Mouse (Mus musculus) embryonic fibroblast, embryonic 13.5 days (primary cell): ENCODE measurements around the gene Gm17175. TPM values are rescaled to one million over a fixed set of nuclear protein-coding genes. Genes with fewer than 3 reads are reported as not detected.
"Not testable (repeated sequence)": the region's sequence is repeated elsewhere in the genome, so short reads cannot be mapped to it uniquely, and the experiment has no call there.

Experiments
- H3K27ac ChIP-seq: 2 replicates; pipeline ENCODE4 v1.5.1; 2012; ENCODE audit warnings: low read length, control low read depth, inconsistent platforms; ENCODE audit not compliant: insufficient read depth
- H3K4me1 ChIP-seq: 2 replicates; pipeline ENCODE4 v1.6.1; 2011; ENCODE audit warnings: low read length; ENCODE audit not compliant: control insufficient read depth, insufficient read depth
- H3K4me3 ChIP-seq: 2 replicates; pipeline ENCODE4 v1.5.1; 2011; ENCODE audit warnings: mild to moderate bottlenecking, control low read depth, low read length; ENCODE audit not compliant: insufficient read depth
- CTCF ChIP-seq: IDR thresholded peaks from 2 replicates; pipeline ENCODE4 v1.5.1; 2011; ENCODE audit warnings: mild to moderate bottlenecking, control low read depth, low read length, moderate library complexity, borderline replicate concordance; ENCODE audit not compliant: insufficient read depth
- POLR2A ChIP-seq: IDR thresholded peaks from 2 replicates; pipeline ENCODE4 v1.6.1; 2011; ENCODE audit warnings: low read depth, mild to moderate bottlenecking, control low read depth, low read length, moderate library complexity
- polyA plus RNA-seq: library from polyadenylated mRNA; stranded (reverse); fragments of >200 nt; gene quantifications from 2 replicates; pipeline ENCODE4 v1.2.4, GENCODE M21; 2011; ENCODE audit warnings: low read depth; ENCODE audit not compliant: missing spikeins, insufficient read length

Gene Gm17175
- not detected in 2 replicates for polyA plus RNA-seq

DNA sequence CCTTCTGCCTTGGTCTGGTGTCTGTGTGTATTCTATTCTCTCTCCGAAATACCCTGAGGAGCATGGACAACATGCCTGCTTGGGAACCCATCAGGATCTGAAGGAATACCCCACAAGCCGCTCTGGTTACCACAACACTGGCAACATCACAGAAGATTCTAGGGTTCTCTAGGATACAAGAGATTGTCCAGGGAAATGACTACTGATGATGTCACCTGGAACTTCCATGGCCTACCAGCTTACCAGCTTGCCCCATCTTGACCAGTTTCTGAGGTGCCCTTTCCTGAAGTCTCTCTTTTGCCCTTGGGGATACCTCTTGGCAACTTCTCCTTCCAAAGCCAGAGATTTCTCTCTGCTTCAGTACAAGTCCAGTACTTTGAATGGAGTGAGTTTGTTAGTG lies at the start of gene Gm17175:
TSS of gene Gm17175 (minus strand) at position 101 of the 400 bp plus-strand sequence.
- H3K4me3 ChIP-seq, H3K4me1 ChIP-seq, H3K27ac ChIP-seq: not testable (repeated sequence)

DNA sequence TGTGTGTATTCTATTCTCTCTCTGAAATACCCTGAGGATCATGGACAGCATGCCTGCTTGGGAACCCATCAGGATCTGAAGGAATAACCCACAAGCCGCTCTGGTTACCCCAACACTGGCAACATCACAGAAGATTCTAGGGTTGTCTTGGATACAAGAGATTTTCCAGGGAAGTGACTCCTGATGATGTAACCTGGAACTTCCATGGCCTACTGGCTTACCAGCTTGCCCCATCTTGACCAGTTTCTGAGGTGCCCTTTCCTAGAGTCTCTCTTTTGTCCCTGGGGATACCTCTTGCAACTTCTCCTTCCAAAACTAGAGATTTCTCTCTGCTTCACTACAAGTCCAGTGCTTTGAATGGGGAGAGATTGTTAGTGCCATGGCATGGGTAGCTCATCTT lies 37.3 kb upstream of the Gm17175 start, which contains the start of gene Gm17078:
TSS of gene Gm17078 (minus strand) at position 101 of the 400 bp plus-strand sequence.
- Histone ChIP-seq H3K4me3 (no peak within 1 kb of the TSS), H3K27ac (no peak within 1 kb of the TSS), H3K4me1 (no peaks in the 10 kb centered on the region)
- TF ChIP-seq POLR2A (no peak), CTCF (no peak)

DNA sequence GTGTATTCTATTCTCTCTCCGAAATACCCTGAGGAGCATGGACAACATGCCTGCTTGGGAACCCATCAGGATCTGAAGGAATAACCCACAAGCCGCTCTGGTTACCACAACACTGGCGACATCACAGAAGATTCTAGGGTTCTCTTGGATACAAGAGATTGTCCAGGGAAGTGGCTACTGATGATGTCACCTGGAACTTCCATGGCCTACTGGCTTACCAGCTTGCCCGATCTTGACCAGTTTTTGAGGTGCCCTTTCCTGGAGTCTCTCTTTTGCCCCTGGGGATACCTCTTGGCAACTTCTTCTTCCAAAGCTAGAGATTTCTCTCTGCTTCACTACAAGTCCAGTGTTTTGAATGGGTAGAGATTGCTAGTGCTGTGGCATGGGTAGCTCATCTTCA lies 18.2 kb upstream of the Gm17175 start, which contains the start of gene Gm17174:
TSS of gene Gm17174 (minus strand) at position 101 of the 400 bp plus-strand sequence.
- not testable (repeated sequence) for H3K4me1 ChIP-seq, H3K27ac ChIP-seq, H3K4me3 ChIP-seq

DNA sequence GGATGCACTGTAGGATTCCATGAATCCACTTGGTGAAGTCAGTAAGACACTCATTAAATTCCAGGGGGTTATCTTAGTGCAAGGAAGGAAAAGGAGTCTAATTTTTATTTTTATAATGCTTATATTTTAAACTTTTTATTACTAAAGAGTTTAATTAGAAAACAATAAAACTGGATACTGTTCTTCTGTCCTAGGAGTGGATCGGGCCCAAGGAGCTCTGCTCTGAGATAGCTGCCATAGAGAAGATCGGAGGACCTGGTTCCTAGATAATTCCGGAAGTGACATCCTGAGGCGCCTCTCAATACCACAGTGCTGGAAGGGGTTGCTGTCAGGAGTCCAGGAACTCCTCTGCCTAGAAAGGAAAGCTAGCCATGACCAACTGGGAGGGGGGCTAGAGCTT lies 21.4 kb downstream of the Gm17175 start, which contains the start of gene Gm5622:
TSS of gene Gm5622 (plus strand) at position 301 of the 400 bp plus-strand sequence.
- Histone ChIP-seq H3K4me1 (no peaks in the 10 kb centered on the region), H3K27ac (no peak within 1 kb of the TSS), H3K4me3 (no peak within 1 kb of the TSS)
- TF ChIP-seq CTCF: no peak

Other genes starting within 250 kb of the Gm17175 start
- not detected in 2 replicates for gene Gm7247, start 212.3 kb downstream of the Gm17175 start, polyA plus RNA-seq
- gene Vmn2r88, start 163.2 kb downstream of the Gm17175 start, polyA plus RNA-seq: not detected in 2 replicates
- gene Vmn2r89, start 122.2 kb downstream of the Gm17175 start, polyA plus RNA-seq: not detected in 2 replicates
- gene Gm5622, start 21.3 kb downstream of the Gm17175 start, polyA plus RNA-seq: not detected in 2 replicates
- not detected in 2 replicates for gene Gm17174, start 18.1 kb upstream of the Gm17175 start, polyA plus RNA-seq
- gene Gm17078, start 37.2 kb upstream of the Gm17175 start, polyA plus RNA-seq: not detected in 2 replicates
- gene Gm4181, start 61.6 kb upstream of the Gm17175 start, polyA plus RNA-seq: not detected in 2 replicates
- not detected in 2 replicates for gene Gm17079, start 121.4 kb upstream of the Gm17175 start, polyA plus RNA-seq
- not detected in 2 replicates for gene Gm5800, start 143.1 kb upstream of the Gm17175 start, polyA plus RNA-seq
- gene Ang4, start 199.5 kb upstream of the Gm17175 start, polyA plus RNA-seq: not detected in 2 replicates
- gene AY358078, start 226.0 kb upstream of the Gm17175 start, polyA plus RNA-seq: not detected in 2 replicates